Mouse (Mus musculus) limb, embryonic 10.5 days (tissue): ENCODE measurements around the gene Tbx4. TPM values are rescaled to one million over a fixed set of nuclear protein-coding genes. Genes with fewer than 3 reads are reported as not detected.

ENCODE experiments used
- DNase-seq: peaks from one replicate; pipeline ENCODE4 v3.0.0-alpha.2; 2017; ENCODE audit warnings: low spot score
- H3K27ac ChIP-seq: fragments of 300-500 bp; sonication (generic); 2 replicates; pipeline ENCODE4 v1.5.1; 2016; ENCODE audit warnings: mild to moderate bottlenecking
- H3K27me3 ChIP-seq: fragments of 300-500 bp; sonication (generic); 2 replicates; pipeline ENCODE4 v1.6.1; 2016; ENCODE audit warnings: low read depth, mild to moderate bottlenecking; ENCODE audit not compliant: poor library complexity, severe bottlenecking
- H3K36me3 ChIP-seq: fragments of 300-500 bp; sonication (generic); 2 replicates; pipeline ENCODE4 v1.6.1; 2016; ENCODE audit warnings: mild to moderate bottlenecking, moderate library complexity
- H3K4me1 ChIP-seq: fragments of 300-500 bp; sonication (generic); 2 replicates; pipeline ENCODE4 v1.6.1; 2016
- H3K4me3 ChIP-seq: fragments of 300-500 bp; sonication (generic); 2 replicates; pipeline ENCODE4 v1.5.1; 2016; ENCODE audit warnings: mild to moderate bottlenecking, moderate library complexity
- H3K9me3 ChIP-seq: fragments of 300-500 bp; sonication (generic); replicated peaks from 2 replicates; pipeline ENCODE4 v1.6.1; 2016; ENCODE audit warnings: mild to moderate bottlenecking
- WGBS: fragments of 180-500 bp; shearing (Covaris S2); methylation state at CpG from one replicate; pipeline ENCODE4 v1.1.7; 2016; 5-methylcytosine and 5-hydroxymethylcytosine counted together
- polyA plus RNA-seq: library from polyadenylated mRNA; unstranded; fragments of >200 nt; fragmentation: Nextera tagmentation; extraction: Ambion mirVana; gene quantifications from 2 replicates; pipeline ENCODE4 v1.2.1, GENCODE M21; 2016

Gene Tbx4
- polyA plus RNA-seq, 1 experiment from 2014 or later, result 49.0 TPM

- Histone ChIP-seq H3K27ac (peak overlapping the region; percentile 97), H3K36me3 (no peaks in the 10 kb centered on the region), H3K27me3 (peaks cover 59% of the 10 kb centered on the region), H3K4me1 (peaks cover 69% of the 10 kb centered on the region), H3K4me3 (no peak overlapping the region), H3K9me3 (no peaks in the 10 kb centered on the region)
- 67% methylated on average over 4 of the region's 4 CpGs for WGBS
- no peak for DNase-seq
Measured at GRCm38 (mm10) chr11:85884498-85884897, 1.7 kb upstream of the Tbx4 start.

GRCm38 (mm10) chr11:85886429-85886785 is 185 bp downstream of the Tbx4 start:
- H3K4me1 ChIP-seq, result peaks cover 71% of the 10 kb centered on the region
- H3K4me3 ChIP-seq, result peak overlapping the region; percentile 63
- H3K36me3 ChIP-seq, result peaks cover 15% of the 10 kb centered on the region; the same call in 1 of the 2 replicates
- WGBS, result under 1% methylated on average over 22 of the region's 22 CpGs
- DNase-seq, result no peak
- H3K9me3 ChIP-seq, result no peaks in the 10 kb centered on the region
- peaks cover 78% of the 10 kb centered on the region for H3K27me3 ChIP-seq
- H3K27ac ChIP-seq, result peak overlapping the region; percentile 97

- H3K4me1 ChIP-seq, result peaks cover 72% of the 10 kb centered on the region
- peaks cover 82% of the 10 kb centered on the region for H3K27me3 ChIP-seq
- peak overlapping the region; percentile 97 for H3K27ac ChIP-seq
- H3K4me3 ChIP-seq, result peak overlapping the region; percentile 63
- peaks cover 15% of the 10 kb centered on the region; the same call in 1 of the 2 replicates for H3K36me3 ChIP-seq
- H3K9me3 ChIP-seq, result no peaks in the 10 kb centered on the region
- 16% methylated on average over 6 of the region's 6 CpGs for WGBS
- no peak for DNase-seq
Measured at GRCm38 (mm10) chr11:85887273-85887672, 1.1 kb downstream of the Tbx4 start.

GRCm38 (mm10) chr11:85887801-85888450 is 1.7 kb downstream of the Tbx4 start:
- 2% methylated on average over 17 of the region's 17 CpGs for WGBS
- H3K36me3 ChIP-seq, result peaks cover 18% of the 10 kb centered on the region; the same call in 1 of the 2 replicates
- H3K4me3 ChIP-seq, result peak overlapping the region; percentile 63
- DNase-seq, result no peak
- no peaks in the 10 kb centered on the region for H3K9me3 ChIP-seq
- peaks cover 89% of the 10 kb centered on the region for H3K27me3 ChIP-seq
- peak overlapping the region; percentile 97 for H3K27ac ChIP-seq
- peaks cover 76% of the 10 kb centered on the region for H3K4me1 ChIP-seq

- Histone ChIP-seq H3K27me3 (peaks cover 92% of the 10 kb centered on the region), H3K4me3 (peak overlapping the region; percentile 63), H3K36me3 (peaks cover 18% of the 10 kb centered on the region; the same call in 1 of the 2 replicates), H3K27ac (peak overlapping the region; percentile 97), H3K9me3 (no peaks in the 10 kb centered on the region), H3K4me1 (peaks cover 80% of the 10 kb centered on the region)
- DNase-seq, result peak; percentile 75
- 2% methylated on average over 26 of the region's 26 CpGs for WGBS
Measured at GRCm38 (mm10) chr11:85888451-85888961, 2.3 kb downstream of the Tbx4 start.

- no peak for DNase-seq
- H3K36me3 ChIP-seq, result peaks cover 18% of the 10 kb centered on the region; the same call in 1 of the 2 replicates
- 20% methylated on average over 8 of the region's 8 CpGs for WGBS
- H3K9me3 ChIP-seq, result no peaks in the 10 kb centered on the region
- H3K4me1 ChIP-seq, result peaks cover 85% of the 10 kb centered on the region
- peak overlapping the region; percentile 97 for H3K27ac ChIP-seq
- peaks cover 97% of the 10 kb centered on the region for H3K27me3 ChIP-seq
- peak overlapping the region; percentile 63 for H3K4me3 ChIP-seq
Measured at GRCm38 (mm10) chr11:85889056-85889729, 3.0 kb downstream of the Tbx4 start.

- peak; percentile 63 for DNase-seq
- H3K4me3 ChIP-seq, result peak overlapping the region; percentile 63
- H3K36me3 ChIP-seq, result peaks cover 18% of the 10 kb centered on the region; the same call in 1 of the 2 replicates
- peaks cover 98% of the 10 kb centered on the region for H3K27me3 ChIP-seq
- no peaks in the 10 kb centered on the region for H3K9me3 ChIP-seq
- peak overlapping the region; percentile 97 for H3K27ac ChIP-seq
- H3K4me1 ChIP-seq, result peaks cover 85% of the 10 kb centered on the region
- WGBS, result 2% methylated on average over 47 of the region's 47 CpGs
Measured at GRCm38 (mm10) chr11:85889730-85890562, 3.7 kb downstream of the Tbx4 start.

GRCm38 (mm10) chr11:85890563-85890845 is 4.3 kb downstream of the Tbx4 start:
- Histone ChIP-seq H3K36me3 (peaks cover 18% of the 10 kb centered on the region; the same call in 1 of the 2 replicates), H3K9me3 (no peaks in the 10 kb centered on the region), H3K4me1 (peaks cover 86% of the 10 kb centered on the region), H3K4me3 (peak overlapping the region; percentile 63), H3K27me3 (peaks cover 98% of the 10 kb centered on the region), H3K27ac (peak overlapping the region; percentile 97)
- peak; percentile 66 for DNase-seq
- 1% methylated on average over 13 of the region's 13 CpGs for WGBS

GRCm38 (mm10) chr11:85891010-85891691 is 4.9 kb downstream of the Tbx4 start:
- Histone ChIP-seq H3K4me1 (peaks cover 86% of the 10 kb centered on the region), H3K27me3 (peaks cover 98% of the 10 kb centered on the region), H3K9me3 (no peaks in the 10 kb centered on the region), H3K4me3 (peak overlapping the region; percentile 63), H3K27ac (peak overlapping the region; percentile 97), H3K36me3 (peaks cover 24% of the 10 kb centered on the region; the same call in 1 of the 2 replicates)
- DNase-seq, result no peak
- 2% methylated on average over 13 of the region's 13 CpGs for WGBS

GRCm38 (mm10) chr11:85891692-85892040 is 5.4 kb downstream of the Tbx4 start:
- 9% methylated on average over 2 of the region's 2 CpGs for WGBS
- peaks cover 99% of the 10 kb centered on the region for H3K27me3 ChIP-seq

GRCm38 (mm10) chr11:85892771-85893170 is 6.5 kb downstream of the Tbx4 start:
- no peaks in the 10 kb centered on the region for H3K9me3 ChIP-seq
- H3K36me3 ChIP-seq, result peaks cover 34% of the 10 kb centered on the region
- peaks cover 93% of the 10 kb centered on the region for H3K4me1 ChIP-seq
- peak overlapping the region; percentile 63 for H3K4me3 ChIP-seq
- H3K27me3 ChIP-seq, result peaks cover 99% of the 10 kb centered on the region
- WGBS, result 2% methylated on average over 6 of the region's 6 CpGs
- DNase-seq, result no peak
- H3K27ac ChIP-seq, result peak overlapping the region; percentile 97

More at GRCm38 (mm10) chr11:85891692-85892040, 5.4 kb downstream of the Tbx4 start:
- H3K9me3 ChIP-seq, result no peaks in the 10 kb centered on the region
- H3K36me3 ChIP-seq, result peaks cover 27% of the 10 kb centered on the region; the same call in 1 of the 2 replicates
- H3K27ac ChIP-seq, result peak overlapping the region; percentile 97
- no peak for DNase-seq
- H3K4me3 ChIP-seq, result peak overlapping the region; percentile 63
- peaks cover 86% of the 10 kb centered on the region for H3K4me1 ChIP-seq
